Mouse (Mus musculus) inflammation-experienced regulatory T-cells (primary cell): ENCODE results near the gene Mtmr2. TPM values are rescaled to one million over a fixed set of nuclear protein-coding genes. Genes with fewer than 3 reads are reported as not detected.

ENCODE experiments used
- polyA plus RNA-seq, 2 experiments: library from polyadenylated mRNA; unstranded; fragments of 100-300 nt; shearing (Covaris generic); gene quantifications; one replicate each; pipeline ENCODE4 v1.2.1; 2017

The Mtmr2 gene
- 10 to 100 TPM; 41.5 to 43.0 TPM for polyA plus RNA-seq

GRCm38 (mm10) chr9:13748404-13748797 lies at the start of gene Mtmr2:
Gene Mtmr2, plus strand, starts transcription at chr9:13748410.

GRCm38 (mm10) chr9:13826832-13827405 lies 78.7 kb downstream of the Mtmr2 start, which contains the start of gene Cep57:
Gene Cep57, minus strand, starts transcription at chr9:13827107.

GRCm38 (mm10) chr9:13827406-13828086 lies 79.3 kb downstream of the Mtmr2 start, which contains the start of gene Fam76b:
Gene Fam76b, plus strand, starts transcription at chr9:13827716.

Other genes with a start within 250 kb of the Mtmr2 start
- gene Cep57, start 78.7 kb downstream of the Mtmr2 start, polyA plus RNA-seq, result 10 to 100 TPM; 50.7 to 64.8 TPM
- gene Fam76b, start 79.3 kb downstream of the Mtmr2 start, polyA plus RNA-seq, result 10 to 100 TPM; 45.1 to 57.6 TPM